Mouse (Mus musculus): ENCODE data around the gene Psma7. TPM values are rescaled to one million over a fixed set of nuclear protein-coding genes. Genes with fewer than 3 reads are reported as not detected.

The Psma7 gene
- polyA plus RNA-seq, 1 experiment from 2014 or later: 786 TPM

DNA sequence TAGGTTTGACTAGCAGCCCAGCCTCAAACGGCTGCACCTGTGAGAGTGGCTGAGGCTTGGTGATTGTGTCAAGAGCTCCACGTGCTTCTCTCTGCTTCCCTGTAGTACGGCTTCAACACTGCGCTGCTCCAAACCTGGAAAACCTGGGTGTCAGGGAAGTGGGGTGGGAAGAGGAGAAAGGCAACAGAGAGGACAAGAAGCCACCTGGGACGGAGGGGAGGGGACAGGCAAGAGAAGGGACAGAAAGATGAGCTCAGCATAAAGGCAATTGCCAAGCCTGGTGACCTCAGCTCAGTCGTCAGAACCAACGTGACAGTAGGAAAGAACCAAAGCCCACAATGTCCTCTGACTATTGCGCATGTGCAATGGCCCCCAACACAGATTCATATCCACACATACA is 21.3 kb downstream of the Psma7 start:
- WGBS: 86% methylated on average over 8 of the region's 8 CpGs
- no peak overlapping the region for H3K4me2 ChIP-seq (ENCODE audit: low read depth)
- no peaks in the 10 kb centered on the region for H3K36me3 ChIP-seq (ENCODE audit: control insufficient read depth, insufficient read depth, low read length)
- H3K4me3 ChIP-seq (ENCODE audit: low read depth, low read length): no peak overlapping the region
- no peaks in the 10 kb centered on the region for H3K9me3 ChIP-seq (ENCODE audit: control insufficient read depth, low read length)
- no peak for DNase-seq (ENCODE audit: low spot score)
- no peaks in the 10 kb centered on the region for H3K4me1 ChIP-seq (ENCODE audit: control insufficient read depth, insufficient read depth, low read length)
- no peak overlapping the region for H3K9ac ChIP-seq (ENCODE audit: low read length)
- H3K27me3 ChIP-seq (ENCODE audit: control insufficient read depth, insufficient read depth, low read length): peaks cover 6% of the 10 kb centered on the region
- ATAC-seq (ENCODE audit: insufficient read depth, low FRiP score, low TSS enrichment): no peak
- H3K27ac ChIP-seq (ENCODE audit: low read depth, low read length): no peak overlapping the region

DNA sequence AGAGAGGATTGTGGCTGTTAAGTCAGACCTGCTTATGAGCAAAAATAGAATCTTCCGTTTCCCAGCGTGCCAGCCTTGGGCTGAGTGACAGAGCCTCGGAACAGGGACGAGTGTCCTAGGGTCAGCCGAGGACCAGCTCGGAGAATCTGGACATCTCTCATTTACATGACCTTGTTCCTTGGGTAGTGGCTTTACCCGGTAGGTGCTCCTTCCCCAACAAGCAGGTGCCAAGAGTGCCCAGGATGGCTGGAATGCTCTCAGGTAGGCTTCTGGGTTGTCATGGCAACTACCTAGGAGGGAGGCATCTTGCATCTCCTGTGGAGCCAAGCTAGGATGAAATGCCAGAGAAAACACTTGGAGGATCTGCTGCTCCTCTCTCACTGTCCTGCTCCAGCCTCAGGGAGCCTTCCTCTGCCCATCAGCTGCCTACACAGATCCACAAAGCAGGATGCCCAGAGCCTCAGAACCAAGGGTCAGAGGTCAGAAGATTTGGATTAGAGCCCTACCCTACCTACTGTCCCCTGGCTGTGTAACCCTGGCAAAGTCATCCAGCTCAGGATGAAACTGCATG is 22.1 kb downstream of the Psma7 start:
- no peak for DNase-seq (ENCODE audit: low spot score)
- Histone ChIP-seq H3K4me3 (ENCODE audit: low read depth, low read length) (no peak overlapping the region), H3K4me1 (ENCODE audit: control insufficient read depth, insufficient read depth, low read length) (no peaks in the 10 kb centered on the region), H3K9ac (ENCODE audit: low read length) (no peak overlapping the region), H3K4me2 (ENCODE audit: low read depth) (no peak overlapping the region), H3K27me3 (ENCODE audit: control insufficient read depth, insufficient read depth, low read length) (peaks cover 6% of the 10 kb centered on the region), H3K9me3 (ENCODE audit: control insufficient read depth, low read length) (no peaks in the 10 kb centered on the region), H3K27ac (ENCODE audit: low read depth, low read length) (no peak overlapping the region), H3K36me3 (ENCODE audit: control insufficient read depth, insufficient read depth, low read length) (no peaks in the 10 kb centered on the region)
- ATAC-seq (ENCODE audit: insufficient read depth, low FRiP score, low TSS enrichment): no peak
- 82% methylated on average over 7 of the region's 7 CpGs for WGBS

DNA sequence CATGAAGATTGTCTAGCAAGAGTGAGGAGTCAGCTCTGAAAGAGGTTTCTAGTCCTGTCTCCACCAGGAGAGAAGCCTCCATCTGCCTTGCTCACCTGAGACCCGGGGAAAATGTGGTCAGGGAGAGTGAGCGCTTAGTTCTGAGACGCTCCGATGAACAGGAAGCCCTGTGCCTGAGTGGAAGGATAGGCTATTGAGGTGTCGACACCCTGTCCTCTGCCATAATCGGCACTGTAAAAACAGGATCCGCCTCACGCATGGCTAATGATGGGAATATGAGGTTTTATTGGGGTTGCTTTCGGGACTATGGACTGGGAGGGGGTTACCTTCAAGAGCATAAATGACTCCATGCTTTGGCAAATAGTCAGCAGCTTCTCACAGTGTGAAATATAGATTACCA is 23.7 kb downstream of the Psma7 start:
- Histone ChIP-seq H3K9me3 (ENCODE audit: control insufficient read depth, low read length) (no peaks in the 10 kb centered on the region), H3K4me3 (ENCODE audit: low read depth, low read length) (no peak overlapping the region), H3K27me3 (ENCODE audit: control insufficient read depth, insufficient read depth, low read length) (peaks cover 4% of the 10 kb centered on the region), H3K36me3 (ENCODE audit: control insufficient read depth, insufficient read depth, low read length) (no peaks in the 10 kb centered on the region), H3K4me1 (ENCODE audit: control insufficient read depth, insufficient read depth, low read length) (no peaks in the 10 kb centered on the region), H3K9ac (ENCODE audit: low read length) (no peak overlapping the region), H3K27ac (ENCODE audit: low read depth, low read length) (no peak overlapping the region), H3K4me2 (ENCODE audit: low read depth) (no peak overlapping the region)
- 73% methylated on average over 9 of the region's 9 CpGs for WGBS
- no peak for DNase-seq (ENCODE audit: low spot score)
- ATAC-seq (ENCODE audit: insufficient read depth, low FRiP score, low TSS enrichment): no peak

DNA sequence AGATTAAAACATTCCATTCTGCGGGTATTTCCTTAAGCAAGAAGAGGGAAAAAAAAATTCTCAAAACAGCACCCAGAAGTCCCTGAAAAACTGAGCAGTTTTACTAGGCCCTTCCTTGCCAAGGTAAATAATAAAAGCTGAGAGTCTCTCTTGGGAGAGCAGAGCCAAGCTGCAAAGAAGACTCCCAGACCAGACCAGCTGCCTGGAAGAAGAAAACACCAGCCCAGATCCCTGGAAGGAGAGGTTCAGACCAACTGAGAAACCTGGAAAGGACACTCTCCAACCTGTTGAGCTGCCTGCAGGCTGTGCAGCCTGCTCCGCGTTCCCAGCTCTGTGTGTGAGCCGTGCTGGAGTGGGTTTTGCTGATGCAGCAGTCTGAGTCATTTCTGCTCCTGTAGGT is 24.6 kb downstream of the Psma7 start:
- no peak overlapping the region for H3K27ac ChIP-seq (ENCODE audit: low read depth, low read length)
- no peaks in the 10 kb centered on the region for H3K4me1 ChIP-seq (ENCODE audit: control insufficient read depth, insufficient read depth, low read length)
- H3K9ac ChIP-seq (ENCODE audit: low read length): no peak overlapping the region
- H3K27me3 ChIP-seq (ENCODE audit: control insufficient read depth, insufficient read depth, low read length): no peaks in the 10 kb centered on the region; the same call in 1 of the 2 replicates
- no peak overlapping the region for H3K4me2 ChIP-seq (ENCODE audit: low read depth)
- ATAC-seq (ENCODE audit: insufficient read depth, low FRiP score, low TSS enrichment) (no peak), DNase-seq (ENCODE audit: low spot score) (no peak)
- 84% methylated on average over 4 of the region's 4 CpGs for WGBS
- no peaks in the 10 kb centered on the region for H3K9me3 ChIP-seq (ENCODE audit: control insufficient read depth, low read length)
- no peak overlapping the region for H3K4me3 ChIP-seq (ENCODE audit: low read depth, low read length)
- H3K36me3 ChIP-seq (ENCODE audit: control insufficient read depth, insufficient read depth, low read length): no peaks in the 10 kb centered on the region

DNA sequence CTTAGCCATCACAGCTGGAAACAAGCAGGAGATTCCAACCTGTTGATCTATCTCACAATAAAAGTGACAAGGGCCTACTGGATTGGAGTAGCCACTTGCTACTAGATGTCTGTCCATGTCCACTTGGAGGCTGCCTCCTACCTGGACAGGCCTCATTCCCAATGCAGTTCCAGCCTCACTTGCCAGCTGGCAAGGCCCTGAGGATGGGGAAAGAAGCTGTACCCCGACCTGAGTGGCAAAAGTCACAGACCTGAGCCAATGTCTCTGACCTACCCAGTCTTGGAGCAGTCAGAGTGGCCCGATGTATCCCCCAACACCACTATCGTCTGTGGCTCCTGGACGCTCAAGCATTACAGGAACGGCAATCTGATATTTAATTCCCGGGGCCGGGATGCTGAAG is 28.5 kb downstream of the Psma7 start:
- WGBS: 87% methylated on average over 7 of the region's 7 CpGs
- Histone ChIP-seq H3K36me3 (ENCODE audit: control insufficient read depth, insufficient read depth, low read length) (no peaks in the 10 kb centered on the region), H3K4me3 (ENCODE audit: low read depth, low read length) (no peak overlapping the region), H3K27me3 (ENCODE audit: control insufficient read depth, insufficient read depth, low read length) (no peaks in the 10 kb centered on the region), H3K4me1 (ENCODE audit: control insufficient read depth, insufficient read depth, low read length) (no peaks in the 10 kb centered on the region), H3K4me2 (ENCODE audit: low read depth) (no peak overlapping the region), H3K9me3 (ENCODE audit: control insufficient read depth, low read length) (no peaks in the 10 kb centered on the region), H3K27ac (ENCODE audit: low read depth, low read length) (no peak overlapping the region), H3K9ac (ENCODE audit: low read length) (no peak overlapping the region)
- DNase-seq (ENCODE audit: low spot score) (no peak), ATAC-seq (ENCODE audit: insufficient read depth, low FRiP score, low TSS enrichment) (no peak)

DNA sequence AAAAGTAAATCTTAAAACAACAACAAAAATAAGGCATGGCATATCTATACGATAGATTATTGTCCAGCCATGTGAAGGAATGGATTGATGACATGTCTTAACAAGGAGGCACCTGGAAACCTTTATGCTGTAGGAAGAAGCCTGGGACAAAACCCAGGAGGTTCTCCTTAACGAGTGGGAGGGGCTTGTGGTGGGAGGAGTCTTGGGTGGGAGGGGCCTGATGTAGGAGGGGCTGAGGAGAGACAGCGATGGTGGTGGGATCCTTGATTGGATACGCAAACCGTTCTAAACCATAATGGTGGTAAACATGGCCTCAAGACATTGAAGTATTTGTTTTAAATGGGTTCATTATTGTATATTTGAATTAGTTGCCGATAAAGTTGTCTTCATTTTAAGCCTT is 30.9 kb downstream of the Psma7 start:
- WGBS: 84% methylated on average over 6 of the region's 6 CpGs
- Histone ChIP-seq H3K4me3 (ENCODE audit: low read depth, low read length) (no peak overlapping the region), H3K4me1 (ENCODE audit: control insufficient read depth, insufficient read depth, low read length) (no peaks in the 10 kb centered on the region), H3K27ac (ENCODE audit: low read depth, low read length) (no peak overlapping the region), H3K9ac (ENCODE audit: low read length) (no peak overlapping the region), H3K9me3 (ENCODE audit: control insufficient read depth, low read length) (no peaks in the 10 kb centered on the region), H3K4me2 (ENCODE audit: low read depth) (no peak overlapping the region), H3K27me3 (ENCODE audit: control insufficient read depth, insufficient read depth, low read length) (no peaks in the 10 kb centered on the region), H3K36me3 (ENCODE audit: control insufficient read depth, insufficient read depth, low read length) (no peaks in the 10 kb centered on the region)
- no peak for DNase-seq (ENCODE audit: low spot score)
- ATAC-seq (ENCODE audit: insufficient read depth, low FRiP score, low TSS enrichment): no peak

DNA sequence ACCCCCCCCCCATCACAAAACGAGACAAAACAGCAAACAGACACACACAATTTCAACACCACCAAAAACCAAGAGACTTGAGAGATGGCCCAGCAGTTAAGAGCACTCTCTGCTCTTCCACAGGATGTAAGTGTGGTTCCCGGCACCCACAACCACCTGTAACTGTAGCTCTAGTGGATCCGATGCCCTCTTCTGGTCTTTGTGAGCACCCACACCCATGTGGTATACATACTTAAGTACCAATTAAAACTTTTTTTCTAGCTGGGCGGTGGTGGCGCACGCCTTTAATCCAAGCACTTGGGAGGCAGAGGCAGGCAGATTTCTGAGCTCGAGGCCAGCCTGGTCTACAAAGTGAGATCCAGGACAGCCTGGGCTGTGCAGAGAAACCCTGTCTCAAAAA is 31.5 kb downstream of the Psma7 start:
- H3K36me3 ChIP-seq (ENCODE audit: control insufficient read depth, insufficient read depth, low read length): no peaks in the 10 kb centered on the region
- H3K9me3 ChIP-seq (ENCODE audit: control insufficient read depth, low read length): no peaks in the 10 kb centered on the region
- H3K4me2 ChIP-seq (ENCODE audit: low read depth): no peak overlapping the region
- ATAC-seq (ENCODE audit: insufficient read depth, low FRiP score, low TSS enrichment) (no peak), DNase-seq (ENCODE audit: low spot score) (no peak)
- H3K4me3 ChIP-seq (ENCODE audit: low read depth, low read length): no peak overlapping the region
- H3K9ac ChIP-seq (ENCODE audit: low read length): no peak overlapping the region
- 89% methylated on average over 7 of the region's 7 CpGs for WGBS
- H3K27me3 ChIP-seq (ENCODE audit: control insufficient read depth, insufficient read depth, low read length): no peaks in the 10 kb centered on the region
- no peaks in the 10 kb centered on the region for H3K4me1 ChIP-seq (ENCODE audit: control insufficient read depth, insufficient read depth, low read length)
- no peak overlapping the region for H3K27ac ChIP-seq (ENCODE audit: low read depth, low read length)

DNA sequence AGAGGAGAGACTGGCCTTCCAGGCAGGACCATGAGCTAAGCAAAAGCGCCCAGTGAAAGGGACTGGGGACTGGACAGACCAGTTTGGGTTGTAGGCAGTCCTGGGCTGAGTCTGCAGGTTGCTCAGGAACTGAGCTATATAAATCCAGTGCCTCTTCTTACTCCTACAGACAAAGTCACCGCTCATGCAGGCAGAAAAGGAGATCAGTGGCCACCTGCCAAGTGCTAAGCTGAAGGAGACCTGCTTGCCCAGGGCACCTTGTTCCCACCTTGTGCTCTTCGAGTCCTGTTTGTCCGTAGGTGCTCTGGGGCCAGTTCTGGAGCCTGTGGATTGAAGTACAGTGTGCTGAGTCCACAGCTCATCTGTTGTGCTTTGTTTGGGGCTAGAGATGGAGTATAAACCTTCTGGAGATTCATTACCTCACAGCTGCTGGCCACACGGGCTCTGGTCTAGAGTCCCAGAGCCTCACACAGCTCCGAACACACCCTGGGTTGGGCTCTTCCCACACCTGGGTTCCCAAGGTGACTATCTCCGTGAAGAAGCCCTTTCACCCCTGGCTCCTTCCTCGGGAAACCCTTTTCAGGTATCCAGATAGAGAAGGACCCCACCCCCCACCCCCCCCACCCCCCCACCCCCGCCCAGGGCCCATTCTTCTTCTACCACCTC is 35.7 kb downstream of the Psma7 start:
- WGBS: 62% methylated on average over 8 of the region's 9 CpGs
- no peaks in the 10 kb centered on the region for H3K27me3 ChIP-seq (ENCODE audit: control insufficient read depth, insufficient read depth, low read length)
- no peak overlapping the region for H3K4me2 ChIP-seq (ENCODE audit: low read depth)
- no peaks in the 10 kb centered on the region for H3K4me1 ChIP-seq (ENCODE audit: control insufficient read depth, insufficient read depth, low read length)
- no peak for DNase-seq (ENCODE audit: low spot score)
- H3K4me3 ChIP-seq (ENCODE audit: low read depth, low read length): no peak overlapping the region
- H3K9ac ChIP-seq (ENCODE audit: low read length): no peak overlapping the region
- H3K9me3 ChIP-seq (ENCODE audit: control insufficient read depth, low read length): no peaks in the 10 kb centered on the region
- no peak for ATAC-seq (ENCODE audit: insufficient read depth, low FRiP score, low TSS enrichment)
- H3K36me3 ChIP-seq (ENCODE audit: control insufficient read depth, insufficient read depth, low read length): no peaks in the 10 kb centered on the region
- no peak overlapping the region for H3K27ac ChIP-seq (ENCODE audit: low read depth, low read length)

DNA sequence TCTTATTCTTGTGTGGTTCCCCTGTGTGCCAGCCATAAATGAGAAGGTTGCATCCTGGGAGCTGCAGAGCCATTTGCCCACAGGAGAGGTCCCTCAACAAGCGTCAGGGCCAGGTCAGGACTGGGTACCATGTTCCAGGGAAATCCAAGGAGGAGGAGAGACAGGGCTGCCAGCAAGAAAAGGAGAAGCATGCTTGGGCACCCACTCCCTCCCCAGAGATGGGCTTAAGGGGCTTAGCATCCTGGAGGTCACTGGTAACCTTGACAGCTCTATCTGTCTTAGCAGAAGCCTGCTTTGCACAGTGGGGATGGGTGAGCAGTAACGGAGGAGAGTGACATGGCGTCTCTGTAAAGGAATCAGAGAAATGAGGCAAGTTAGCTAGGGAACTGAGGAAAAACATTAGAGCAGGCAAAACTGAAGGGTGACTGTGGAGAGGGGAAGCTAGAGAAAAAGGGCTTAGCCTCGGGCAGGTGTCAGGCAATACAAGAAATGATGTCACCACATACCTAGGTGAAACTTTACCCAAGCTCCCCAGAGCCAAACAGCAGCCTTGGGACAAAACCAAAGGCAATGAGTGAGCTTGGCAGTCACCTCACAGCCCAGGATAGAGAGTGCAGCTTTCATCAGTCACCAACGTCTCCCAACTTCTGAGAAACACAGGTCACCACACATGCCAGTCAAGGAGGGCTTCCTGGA is 36.4 kb downstream of the Psma7 start:
- Histone ChIP-seq H3K27me3 (ENCODE audit: control insufficient read depth, insufficient read depth, low read length) (no peaks in the 10 kb centered on the region), H3K4me1 (ENCODE audit: control insufficient read depth, insufficient read depth, low read length) (no peaks in the 10 kb centered on the region), H3K27ac (ENCODE audit: low read depth, low read length) (no peak overlapping the region), H3K36me3 (ENCODE audit: control insufficient read depth, insufficient read depth, low read length) (no peaks in the 10 kb centered on the region), H3K9ac (ENCODE audit: low read length) (no peak overlapping the region), H3K4me3 (ENCODE audit: low read depth, low read length) (no peak overlapping the region), H3K4me2 (ENCODE audit: low read depth) (no peak overlapping the region), H3K9me3 (ENCODE audit: control insufficient read depth, low read length) (no peaks in the 10 kb centered on the region)
- WGBS: 66% methylated on average over 5 of the region's 5 CpGs
- ATAC-seq (ENCODE audit: insufficient read depth, low FRiP score, low TSS enrichment) (no peak), DNase-seq (ENCODE audit: low spot score) (no peak)
